Mouse (Mus musculus): ENCODE measurements around the gene Vmn2r37. TPM values are rescaled to one million over a fixed set of nuclear protein-coding genes. Genes with fewer than 3 reads are reported as not detected.

The Vmn2r37 gene
- not detected for total RNA-seq (2023)

GRCm38 (mm10) chr7:9223553-9223952 lies at the start of gene Vmn2r37:
Gene Vmn2r37, minus strand, starts transcription at chr7:9223653.

Other genes starting within 250 kb of the Vmn2r37 start
- not detected for gene Vmn2r39, start 192.9 kb downstream of the Vmn2r37 start, total RNA-seq (2023)
- gene Vmn2r38, start 125.8 kb downstream of the Vmn2r37 start, total RNA-seq (2023) = not detected

Measured in T-cell, adult 66 days (primary cell).